Mouse (Mus musculus): ENCODE measurements around the gene Tmub2. TPM values are rescaled to one million over a fixed set of nuclear protein-coding genes. Genes with fewer than 3 reads are reported as not detected.

Gene Tmub2
- polyA plus RNA-seq, 1 experiment from 2014 or later, result 64.5 TPM

DNA sequence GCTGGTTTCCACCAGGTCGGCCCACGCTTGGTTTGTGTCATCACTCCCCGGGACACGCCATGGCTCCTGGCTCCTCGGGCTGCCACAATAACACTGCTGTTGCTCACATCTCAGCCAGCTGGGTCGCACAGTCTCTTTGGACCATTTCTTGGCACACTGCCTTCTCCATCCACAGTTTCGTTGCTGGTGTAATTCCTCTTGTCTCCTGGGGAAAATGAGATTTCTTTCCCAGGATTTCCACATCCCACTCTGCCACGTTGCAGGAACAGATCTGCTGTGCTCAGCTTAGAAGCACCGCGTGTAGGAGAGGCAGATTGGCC, 35.9 kb downstream of the Tmub2 start:
- Histone ChIP-seq H3K4me2 (ENCODE audit: low read depth) (peak overlapping the region; percentile 80), H3K27me3 (ENCODE audit: control insufficient read depth, insufficient read depth, low read length) (no peaks in the 10 kb centered on the region; the same call in 1 of the 2 replicates), H3K27ac (ENCODE audit: low read depth, low read length) (peak overlapping the region; percentile 99), H3K4me1 (ENCODE audit: control insufficient read depth, insufficient read depth, low read length) (peaks cover 14% of the 10 kb centered on the region), H3K4me3 (ENCODE audit: low read depth, low read length) (peak overlapping the region; percentile 100), H3K9me3 (ENCODE audit: control insufficient read depth, low read length) (no peaks in the 10 kb centered on the region), H3K9ac (ENCODE audit: low read length) (peak overlapping the region; percentile 100), H3K36me3 (ENCODE audit: control insufficient read depth, insufficient read depth, low read length) (no peaks in the 10 kb centered on the region)
- ATAC-seq (ENCODE audit: insufficient read depth, low FRiP score, low TSS enrichment) (no peak), DNase-seq (ENCODE audit: low spot score) (no peak)
- 18% methylated on average over 10 of the region's 10 CpGs for WGBS

DNA sequence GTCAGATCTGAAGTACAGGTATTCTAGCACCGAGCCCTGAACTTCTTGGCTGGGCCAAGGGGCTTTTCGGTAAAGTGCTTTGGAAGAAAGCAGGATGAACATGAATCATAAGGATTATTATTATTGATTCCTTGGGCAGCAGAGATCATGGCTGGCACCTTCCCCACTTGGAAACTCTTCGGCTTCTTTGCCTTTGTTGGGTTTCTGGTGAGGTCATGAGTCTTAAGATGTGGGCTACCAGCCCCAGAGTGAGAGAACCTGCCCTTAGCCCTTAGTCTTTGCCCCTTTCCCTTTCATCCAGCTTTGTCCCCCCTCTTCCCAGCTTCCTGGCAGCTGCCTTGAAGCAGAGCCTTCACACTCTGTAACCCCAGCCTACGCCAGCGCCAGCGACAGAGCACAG, 37.2 kb downstream of the Tmub2 start:
- ATAC-seq (ENCODE audit: insufficient read depth, low FRiP score, low TSS enrichment) (no peak), DNase-seq (ENCODE audit: low spot score) (no peak)
- Histone ChIP-seq H3K4me1 (ENCODE audit: control insufficient read depth, insufficient read depth, low read length) (peaks cover 6% of the 10 kb centered on the region), H3K27me3 (ENCODE audit: control insufficient read depth, insufficient read depth, low read length) (no peaks in the 10 kb centered on the region; the same call in 1 of the 2 replicates), H3K9me3 (ENCODE audit: control insufficient read depth, low read length) (no peaks in the 10 kb centered on the region), H3K27ac (ENCODE audit: low read depth, low read length) (no peak overlapping the region), H3K4me2 (ENCODE audit: low read depth) (no peak overlapping the region), H3K4me3 (ENCODE audit: low read depth, low read length) (no peak overlapping the region), H3K36me3 (ENCODE audit: control insufficient read depth, insufficient read depth, low read length) (no peaks in the 10 kb centered on the region), H3K9ac (ENCODE audit: low read length) (no peak overlapping the region)
- 83% methylated on average over 6 of the region's 6 CpGs for WGBS

DNA sequence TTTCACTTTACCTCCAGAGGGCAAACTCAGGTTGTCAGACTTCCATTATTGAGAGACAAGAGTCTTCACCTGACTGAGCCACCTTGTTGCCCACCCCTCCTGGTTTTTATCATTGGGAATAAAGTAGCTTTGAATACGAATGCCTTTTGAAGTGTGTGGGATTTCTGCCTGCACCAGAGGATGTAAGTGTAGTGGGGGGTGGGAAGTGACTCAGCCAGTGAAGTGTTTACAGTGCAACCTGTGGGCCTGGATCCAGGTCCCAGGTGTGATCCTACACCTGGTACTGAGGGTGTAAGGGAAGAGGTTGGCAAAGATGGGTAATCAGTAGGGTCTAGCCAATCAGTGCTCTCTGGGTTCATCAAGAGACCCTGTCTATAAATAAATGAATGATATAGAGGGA, 38.8 kb downstream of the Tmub2 start:
- 71% methylated on average over 1 of the region's 1 CpGs for WGBS
- no peak overlapping the region for H3K4me2 ChIP-seq (ENCODE audit: low read depth)
- no peaks in the 10 kb centered on the region; the same call in 1 of the 2 replicates for H3K27me3 ChIP-seq (ENCODE audit: control insufficient read depth, insufficient read depth, low read length)
- no peak overlapping the region for H3K9ac ChIP-seq (ENCODE audit: low read length)
- no peak overlapping the region for H3K4me3 ChIP-seq (ENCODE audit: low read depth, low read length)
- no peak overlapping the region for H3K27ac ChIP-seq (ENCODE audit: low read depth, low read length)
- peaks cover 6% of the 10 kb centered on the region for H3K4me1 ChIP-seq (ENCODE audit: control insufficient read depth, insufficient read depth, low read length)
- no peak for DNase-seq (ENCODE audit: low spot score)
- H3K36me3 ChIP-seq (ENCODE audit: control insufficient read depth, insufficient read depth, low read length), result no peaks in the 10 kb centered on the region
- ATAC-seq (ENCODE audit: insufficient read depth, low FRiP score, low TSS enrichment), result no peak
- no peaks in the 10 kb centered on the region for H3K9me3 ChIP-seq (ENCODE audit: control insufficient read depth, low read length)

DNA sequence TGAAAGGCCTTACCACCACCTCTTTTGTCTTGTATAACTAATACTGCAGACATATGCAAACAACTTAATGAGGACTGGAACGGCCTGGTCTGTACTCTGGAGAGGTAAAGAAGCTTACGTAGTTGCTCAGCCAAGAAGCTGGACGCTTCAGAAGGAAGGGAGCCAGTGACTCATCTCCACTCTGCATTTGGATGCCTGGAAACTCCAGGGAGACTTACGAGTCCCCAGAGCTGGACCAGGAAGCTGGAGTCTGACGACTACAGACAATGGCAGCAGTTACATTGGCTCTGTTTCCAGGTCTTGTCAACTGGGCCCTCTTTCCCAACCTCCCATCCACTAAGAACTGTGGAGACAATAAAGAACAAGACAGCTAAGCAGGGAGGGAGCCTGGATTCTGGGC, 42.5 kb downstream of the Tmub2 start:
- 66% methylated on average over 5 of the region's 5 CpGs for WGBS
- no peaks in the 10 kb centered on the region for H3K27me3 ChIP-seq (ENCODE audit: control insufficient read depth, insufficient read depth, low read length)
- DNase-seq (ENCODE audit: low spot score) (no peak), ATAC-seq (ENCODE audit: insufficient read depth, low FRiP score, low TSS enrichment) (no peak)
- no peaks in the 10 kb centered on the region for H3K4me1 ChIP-seq (ENCODE audit: control insufficient read depth, insufficient read depth, low read length)
- H3K4me2 ChIP-seq (ENCODE audit: low read depth), result no peak overlapping the region
- H3K9me3 ChIP-seq (ENCODE audit: control insufficient read depth, low read length), result no peaks in the 10 kb centered on the region
- H3K9ac ChIP-seq (ENCODE audit: low read length), result no peak overlapping the region
- no peaks in the 10 kb centered on the region for H3K36me3 ChIP-seq (ENCODE audit: control insufficient read depth, insufficient read depth, low read length)
- no peak overlapping the region for H3K4me3 ChIP-seq (ENCODE audit: low read depth, low read length)
- no peak overlapping the region for H3K27ac ChIP-seq (ENCODE audit: low read depth, low read length)

DNA sequence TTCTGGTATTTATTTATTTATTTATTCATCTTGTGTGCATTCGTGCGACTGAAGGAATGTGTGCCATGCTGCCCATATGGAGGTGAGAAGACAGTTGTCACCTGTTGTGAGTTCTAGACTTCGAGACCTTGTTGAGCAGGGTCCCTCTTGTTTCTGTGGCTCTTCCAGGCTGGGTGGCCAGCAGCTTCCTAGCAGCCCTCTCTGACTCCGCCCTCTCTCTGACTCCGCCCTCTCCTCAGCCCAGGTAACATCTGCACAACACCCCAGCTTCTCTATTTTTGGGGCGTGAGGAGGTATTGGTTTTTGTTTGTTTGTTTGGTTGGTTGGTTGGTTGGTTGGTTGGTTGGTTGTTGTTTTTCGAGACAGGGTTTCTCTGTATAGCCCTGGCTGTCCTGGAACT, 43.1 kb downstream of the Tmub2 start:
- Histone ChIP-seq H3K27ac (ENCODE audit: low read depth, low read length) (no peak overlapping the region), H3K9ac (ENCODE audit: low read length) (no peak overlapping the region), H3K4me2 (ENCODE audit: low read depth) (no peak overlapping the region), H3K36me3 (ENCODE audit: control insufficient read depth, insufficient read depth, low read length) (no peaks in the 10 kb centered on the region), H3K9me3 (ENCODE audit: control insufficient read depth, low read length) (no peaks in the 10 kb centered on the region), H3K4me3 (ENCODE audit: low read depth, low read length) (no peak overlapping the region), H3K27me3 (ENCODE audit: control insufficient read depth, insufficient read depth, low read length) (no peaks in the 10 kb centered on the region), H3K4me1 (ENCODE audit: control insufficient read depth, insufficient read depth, low read length) (no peaks in the 10 kb centered on the region)
- WGBS, result 81% methylated on average over 7 of the region's 7 CpGs
- DNase-seq (ENCODE audit: low spot score) (no peak), ATAC-seq (ENCODE audit: insufficient read depth, low FRiP score, low TSS enrichment) (no peak)

DNA sequence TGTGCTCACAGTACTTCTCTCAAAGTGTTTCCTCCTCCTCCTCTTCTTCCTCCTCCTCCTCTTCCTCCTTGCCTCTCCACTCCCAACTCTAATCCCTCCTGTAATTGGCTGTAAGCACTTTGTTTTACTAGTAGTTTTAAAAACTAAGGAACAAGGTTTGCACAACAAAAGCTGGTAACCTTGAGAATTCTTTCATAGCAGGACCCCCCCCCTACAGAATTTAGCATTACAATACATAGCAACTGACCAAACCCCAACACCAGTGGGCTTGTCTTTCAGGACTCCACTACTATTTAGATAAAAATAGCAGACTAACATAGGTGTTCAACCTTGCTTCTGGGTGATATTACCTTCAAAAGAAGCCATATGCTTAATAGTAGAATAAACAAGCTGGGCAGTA, 44.8 kb downstream of the Tmub2 start:
- ATAC-seq (ENCODE audit: insufficient read depth, low FRiP score, low TSS enrichment) (no peak), DNase-seq (ENCODE audit: low spot score) (no peak)
- no peak overlapping the region for H3K4me3 ChIP-seq (ENCODE audit: low read depth, low read length)
- H3K9me3 ChIP-seq (ENCODE audit: control insufficient read depth, low read length), result no peaks in the 10 kb centered on the region
- H3K9ac ChIP-seq (ENCODE audit: low read length), result no peak overlapping the region
- no peaks in the 10 kb centered on the region for H3K36me3 ChIP-seq (ENCODE audit: control insufficient read depth, insufficient read depth, low read length)
- H3K4me2 ChIP-seq (ENCODE audit: low read depth), result no peak overlapping the region
- H3K4me1 ChIP-seq (ENCODE audit: control insufficient read depth, insufficient read depth, low read length), result no peaks in the 10 kb centered on the region
- H3K27ac ChIP-seq (ENCODE audit: low read depth, low read length), result no peak overlapping the region
- no peaks in the 10 kb centered on the region for H3K27me3 ChIP-seq (ENCODE audit: control insufficient read depth, insufficient read depth, low read length)

DNA sequence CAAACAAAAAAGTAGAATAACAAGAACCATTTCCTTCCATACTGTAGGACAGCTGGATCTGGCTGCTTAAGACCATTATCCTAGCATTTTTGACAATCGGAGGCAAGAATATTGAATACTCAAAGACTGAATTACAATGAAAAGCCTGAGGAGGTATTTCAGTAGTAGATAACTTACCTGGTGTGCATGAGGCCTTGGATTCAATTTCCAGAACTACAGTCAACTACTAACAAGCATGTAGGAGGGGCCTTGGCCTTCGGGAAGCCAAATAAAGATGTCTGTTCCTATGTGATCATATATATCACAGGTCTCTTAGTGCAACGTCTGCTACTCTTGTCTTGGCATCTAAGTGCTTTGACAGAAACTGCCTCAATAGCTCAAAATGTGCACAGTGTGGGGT, 45.3 kb downstream of the Tmub2 start:
- no peaks in the 10 kb centered on the region for H3K36me3 ChIP-seq (ENCODE audit: control insufficient read depth, insufficient read depth, low read length)

DNA sequence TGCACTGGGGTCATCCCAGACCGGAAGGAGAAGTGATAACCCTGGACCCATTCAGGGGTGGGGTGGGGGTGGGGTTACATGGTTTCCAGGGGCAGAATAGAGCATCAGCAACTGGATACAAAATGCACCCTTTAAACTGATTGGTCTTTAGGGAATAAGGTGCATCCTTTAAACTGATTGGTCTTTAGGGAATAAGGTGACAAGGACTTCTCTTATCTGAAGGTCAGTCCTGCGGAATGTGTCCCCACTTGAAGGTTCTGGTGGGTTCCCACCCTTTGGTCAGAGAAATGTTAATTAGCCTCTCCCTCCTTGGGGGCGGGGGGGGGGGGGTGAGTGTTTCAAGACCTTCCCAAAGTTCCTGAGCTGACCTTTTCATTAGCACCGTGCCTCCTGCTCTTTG, 47.1 kb downstream of the Tmub2 start:
- H3K4me2 ChIP-seq (ENCODE audit: low read depth), result no peak overlapping the region
- H3K4me3 ChIP-seq (ENCODE audit: low read depth, low read length), result no peak overlapping the region
- no peaks in the 10 kb centered on the region for H3K27me3 ChIP-seq (ENCODE audit: control insufficient read depth, insufficient read depth, low read length)
- H3K27ac ChIP-seq (ENCODE audit: low read depth, low read length), result no peak overlapping the region
- no peak overlapping the region for H3K9ac ChIP-seq (ENCODE audit: low read length)
- H3K4me1 ChIP-seq (ENCODE audit: control insufficient read depth, insufficient read depth, low read length), result no peaks in the 10 kb centered on the region
- ATAC-seq (ENCODE audit: insufficient read depth, low FRiP score, low TSS enrichment), result no peak
- H3K9me3 ChIP-seq (ENCODE audit: control insufficient read depth, low read length), result no peaks in the 10 kb centered on the region
- no peak for DNase-seq (ENCODE audit: low spot score)
- WGBS, result 49% methylated on average over 4 of the region's 4 CpGs
- H3K36me3 ChIP-seq (ENCODE audit: control insufficient read depth, insufficient read depth, low read length), result no peaks in the 10 kb centered on the region

More for the DNA sequence above, 45.3 kb downstream of the Tmub2 start:
- ATAC-seq (ENCODE audit: insufficient read depth, low FRiP score, low TSS enrichment), result no peak
- 83% methylated on average over 3 of the region's 3 CpGs for WGBS
- Histone ChIP-seq H3K27ac (ENCODE audit: low read depth, low read length) (no peak overlapping the region), H3K27me3 (ENCODE audit: control insufficient read depth, insufficient read depth, low read length) (no peaks in the 10 kb centered on the region), H3K9me3 (ENCODE audit: control insufficient read depth, low read length) (no peaks in the 10 kb centered on the region), H3K9ac (ENCODE audit: low read length) (no peak overlapping the region), H3K4me2 (ENCODE audit: low read depth) (no peak overlapping the region), H3K4me1 (ENCODE audit: control insufficient read depth, insufficient read depth, low read length) (no peaks in the 10 kb centered on the region), H3K4me3 (ENCODE audit: low read depth, low read length) (no peak overlapping the region)
- DNase-seq (ENCODE audit: low spot score), result no peak

DNA sequence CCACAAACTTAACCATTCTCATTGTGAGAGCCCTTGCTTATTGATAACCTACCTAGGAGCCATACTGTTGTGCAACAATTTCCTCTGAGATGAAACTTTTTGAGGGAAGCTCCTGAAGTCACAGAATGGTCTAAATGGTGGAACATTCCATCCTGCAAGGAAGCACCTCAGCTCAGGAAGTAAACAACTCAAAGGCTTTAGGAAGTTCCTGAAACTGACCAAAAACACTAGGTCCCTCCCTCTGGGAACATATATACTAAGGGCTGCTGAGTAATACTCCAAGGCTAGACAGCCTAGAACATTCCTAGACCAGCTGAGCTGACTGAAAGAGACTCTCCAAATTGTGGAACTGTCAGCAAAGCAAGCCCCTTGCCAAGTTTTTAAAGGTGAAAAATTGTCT, 48.3 kb downstream of the Tmub2 start:
- Histone ChIP-seq H3K9me3 (ENCODE audit: control insufficient read depth, low read length) (no peaks in the 10 kb centered on the region), H3K4me2 (ENCODE audit: low read depth) (no peak overlapping the region), H3K36me3 (ENCODE audit: control insufficient read depth, insufficient read depth, low read length) (no peaks in the 10 kb centered on the region), H3K9ac (ENCODE audit: low read length) (no peak overlapping the region), H3K27me3 (ENCODE audit: control insufficient read depth, insufficient read depth, low read length) (no peaks in the 10 kb centered on the region), H3K4me3 (ENCODE audit: low read depth, low read length) (no peak overlapping the region), H3K4me1 (ENCODE audit: control insufficient read depth, insufficient read depth, low read length) (no peaks in the 10 kb centered on the region), H3K27ac (ENCODE audit: low read depth, low read length) (no peak overlapping the region)
- DNase-seq (ENCODE audit: low spot score) (no peak), ATAC-seq (ENCODE audit: insufficient read depth, low FRiP score, low TSS enrichment) (no peak)
